Mouse (Mus musculus) inflammation-experienced regulatory T-cells (primary cell): ENCODE measurements around the gene Ppfia4. TPM values are rescaled to one million over a fixed set of nuclear protein-coding genes. Genes with fewer than 3 reads are reported as not detected.

Experiments
- polyA plus RNA-seq, 2 experiments: library from polyadenylated mRNA; unstranded; fragments of 100-300 nt; shearing (Covaris generic); gene quantifications; one replicate each; pipeline ENCODE4 v1.2.1; 2017

Gene Ppfia4
- polyA plus RNA-seq: under 1 TPM in 1 of 2 experiments, not detected in 1; 0.41 TPM

GRCm38 (mm10) chr1:134332770-134333271 lies at the start of gene Ppfia4:
Gene Ppfia4 (minus strand): TSS chr1:134332928.

DNA sequence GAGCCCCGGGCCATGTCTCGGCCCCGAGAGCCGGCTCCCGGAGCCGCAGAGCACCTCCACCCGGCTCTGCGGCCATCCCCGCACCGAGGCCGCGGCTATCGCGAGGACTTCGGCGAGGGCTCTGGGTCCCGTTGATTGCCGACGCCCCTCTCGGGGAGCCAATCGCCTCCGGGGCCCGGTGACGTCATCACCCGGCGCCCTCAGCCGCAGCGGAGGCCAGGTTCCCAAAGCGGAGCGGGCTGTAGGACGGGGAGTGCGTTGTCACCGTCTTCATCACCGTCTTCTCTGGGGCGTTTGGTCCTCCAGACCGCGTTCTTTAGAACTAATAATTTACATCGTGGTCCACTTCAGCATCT lies 29.1 kb upstream of the Ppfia4 start, which contains the start of gene Tmem183a:
Gene Tmem183a (minus strand): TSS at position 123 of the 356 bp plus-strand sequence.

GRCm38 (mm10) chr1:134289598-134290099 lies 43.1 kb downstream of the Ppfia4 start, which contains the start of gene Myog:
Gene Myog (plus strand): TSS chr1:134289989.

Other genes starting within 250 kb of the Ppfia4 start
- gene Chit1, start 221.7 kb downstream of the Ppfia4 start, polyA plus RNA-seq: under 1 TPM in 1 of 2 experiments, not detected in 1; 0.10 TPM
- 1 to 10 TPM in 1 of 2 experiments, under 1 TPM in 1; 0.60 to 2.5 TPM for gene Chil1, start 150.8 kb downstream of the Ppfia4 start, polyA plus RNA-seq
- not detected for gene Mybph, start 139.5 kb downstream of the Ppfia4 start, polyA plus RNA-seq
- gene Adora1, start 97.5 kb downstream of the Ppfia4 start, polyA plus RNA-seq: 1 to 10 TPM in 1 of 2 experiments, under 1 TPM in 1; 0.37 to 1.0 TPM
- not detected for gene Myog, start 42.9 kb downstream of the Ppfia4 start, polyA plus RNA-seq
- 10 to 100 TPM; 58.7 to 61.3 TPM for gene Tmem183a, start 29.1 kb upstream of the Ppfia4 start, polyA plus RNA-seq
- not detected for gene 4933406M09Rik, start 53.0 kb upstream of the Ppfia4 start, polyA plus RNA-seq
- gene Cyb5r1, start 72.6 kb upstream of the Ppfia4 start, polyA plus RNA-seq: 10 to 100 TPM; 19.6 to 26.1 TPM
- 100 to 1,000 TPM in 1 of 2 experiments, 10 to 100 TPM in 1; 87.0 to 103 TPM for gene Adipor1, start 82.5 kb upstream of the Ppfia4 start, polyA plus RNA-seq
- 10 to 100 TPM; 13.3 to 16.9 TPM for gene Klhl12, start 122.6 kb upstream of the Ppfia4 start, polyA plus RNA-seq
- 10 to 100 TPM; 38.6 to 57.3 TPM for gene Rabif, start 161.7 kb upstream of the Ppfia4 start, polyA plus RNA-seq
- 1 to 10 TPM in 1 of 2 experiments, under 1 TPM in 1; 0.23 to 2.3 TPM for gene Mgat4e, start 216.8 kb upstream of the Ppfia4 start, polyA plus RNA-seq
- 10 to 100 TPM; 47.7 to 49.0 TPM for gene Kdm5b, start 227.2 kb upstream of the Ppfia4 start, polyA plus RNA-seq